Mouse (Mus musculus) hindbrain, embryonic 14.5 days (tissue): ENCODE measurements around the gene Usp44. TPM values are rescaled to one million over a fixed set of nuclear protein-coding genes. Genes with fewer than 3 reads are reported as not detected.

Experiments
- ATAC-seq: fragments of 200-750 bp; cut with Nextera tagmentation; 2 replicates; pipeline ENCODE4 v1.8.0; 2017; ENCODE audit warnings: moderate number of reproducible peaks, mild to moderate bottlenecking, moderate TSS enrichment, moderate library complexity; ENCODE audit not compliant: low FRiP score
- DNase-seq: peaks from one replicate; pipeline ENCODE4 v3.0.0-alpha.2; 2015; ENCODE audit warnings: low spot score
- H3K27ac ChIP-seq: fragments of 300-500 bp; sonication (generic); 2 replicates; pipeline ENCODE4 v1.5.1; 2014; ENCODE audit warnings: mild to moderate bottlenecking, moderate library complexity
- H3K27me3 ChIP-seq: fragments of 300-500 bp; sonication (generic); 2 replicates; pipeline ENCODE4 v1.6.1; 2014; ENCODE audit warnings: mild to moderate bottlenecking, low read length, mixed read lengths; ENCODE audit not compliant: control insufficient read depth, insufficient read depth
- H3K36me3 ChIP-seq: fragments of 300-500 bp; sonication (generic); replicated peaks from 2 replicates; pipeline ENCODE4 v1.6.1; 2014; ENCODE audit not compliant: control insufficient read depth, insufficient read depth
- H3K4me1 ChIP-seq: fragments of 300-500 bp; sonication (generic); replicated peaks from 2 replicates; pipeline ENCODE4 v1.6.1; 2014; ENCODE audit warnings: antibody characterized with exemption, low read length, mixed read lengths; ENCODE audit not compliant: control insufficient read depth, insufficient read depth
- H3K4me2 ChIP-seq: fragments of 300-500 bp; sonication (generic); replicated peaks from 2 replicates; pipeline ENCODE4 v1.6.1; 2014; ENCODE audit warnings: mild to moderate bottlenecking, moderate library complexity
- H3K4me3 ChIP-seq: fragments of 300-500 bp; sonication (generic); replicated peaks from 2 replicates; pipeline ENCODE4 v1.5.1; 2014; ENCODE audit warnings: mild to moderate bottlenecking, low read length
- H3K9ac ChIP-seq: fragments of 300-500 bp; sonication (generic); 2 replicates; pipeline ENCODE4 v1.6.1; 2014
- H3K9me3 ChIP-seq: fragments of 300-500 bp; sonication (generic); 2 replicates; pipeline ENCODE4 v1.6.1; 2016; ENCODE audit warnings: low read length; ENCODE audit not compliant: control insufficient read depth
- WGBS: fragments of 180-500 bp; shearing (Covaris S2); extraction: QIAGEN DNeasy Blood & Tissue Kit; methylation state at CpG from one replicate; pipeline ENCODE4 v1.1.7; 2014; 5-methylcytosine and 5-hydroxymethylcytosine counted together
- polyA plus RNA-seq: library from polyadenylated mRNA; unstranded; fragments of >200 nt; fragmentation: Nextera tagmentation; extraction: Ambion mirVana; gene quantifications from 2 replicates; pipeline ENCODE4 v1.2.1, GENCODE M21; 2014

The Usp44 gene
- polyA plus RNA-seq, 1 experiment from 2014 or later, result 0.17 TPM

DNA sequence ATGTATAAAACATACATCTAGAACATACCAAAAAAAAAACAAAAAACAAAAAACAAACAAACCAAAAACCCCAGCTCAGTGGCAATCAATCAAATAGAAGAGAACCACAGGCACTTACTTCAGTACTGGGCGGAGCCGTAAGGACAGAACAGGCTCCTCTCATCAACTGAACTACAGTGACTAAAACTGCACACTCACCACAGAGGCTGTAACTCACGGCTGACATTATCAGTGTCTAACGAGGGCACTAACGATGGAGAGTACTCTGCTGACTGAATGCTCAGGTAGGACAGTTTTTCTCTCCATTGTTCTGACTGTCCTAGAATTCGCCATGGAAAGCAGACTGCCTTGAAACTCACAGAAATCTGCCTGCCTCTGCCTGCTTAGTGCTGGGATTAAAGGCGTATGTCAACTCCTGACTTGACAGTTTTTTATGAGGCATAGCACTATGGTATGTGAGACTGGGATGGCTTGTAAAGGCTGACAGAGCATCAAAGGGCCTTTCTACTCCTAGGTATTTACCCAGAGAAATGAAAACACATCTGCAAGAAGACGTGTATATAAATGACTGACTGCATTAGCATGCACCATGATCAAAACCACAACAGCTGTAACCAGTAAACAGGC, 51.5 kb downstream of the Usp44 start:
- Histone ChIP-seq H3K4me2 (no peak overlapping the region), H3K27me3 (no peaks in the 10 kb centered on the region), H3K9me3 (no peaks in the 10 kb centered on the region), H3K27ac (no peak overlapping the region), H3K4me3 (no peak overlapping the region), H3K9ac (no peak overlapping the region), H3K36me3 (peaks cover 63% of the 10 kb centered on the region), H3K4me1 (peaks cover 4% of the 10 kb centered on the region)
- no peak for DNase-seq
- 92% methylated on average over 8 of the region's 8 CpGs for WGBS
- ATAC-seq, result no peak

DNA sequence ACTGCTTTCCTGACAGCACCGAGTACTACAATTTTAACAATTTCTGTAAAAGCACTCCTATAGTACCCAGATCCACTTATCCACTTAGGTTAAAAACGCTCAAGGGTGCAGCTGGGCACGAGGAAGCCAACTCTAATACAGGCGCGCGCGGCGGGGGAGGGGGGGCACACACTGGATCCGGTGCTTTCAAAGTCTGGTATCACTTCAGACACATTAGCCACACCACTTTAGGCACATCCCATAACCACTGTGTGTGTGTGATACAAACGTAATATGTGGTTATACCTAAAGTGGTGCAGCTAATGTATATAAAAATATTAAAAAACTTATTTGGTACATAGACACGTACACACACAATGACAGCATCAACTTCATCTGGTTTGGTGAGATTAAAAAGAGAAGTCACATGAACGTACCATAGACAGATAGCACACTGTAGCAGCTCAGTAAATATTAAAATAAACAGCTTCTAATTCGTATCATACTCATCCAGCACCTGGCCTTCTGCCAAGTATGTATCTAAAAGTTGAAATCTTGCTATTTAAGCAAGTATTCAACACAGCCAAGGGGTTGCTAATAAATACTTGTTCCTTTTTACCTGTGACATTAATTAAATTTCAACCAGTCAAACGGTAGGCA, 54.6 kb downstream of the Usp44 start:
- ATAC-seq (no peak), DNase-seq (no peak)
- no peaks in the 10 kb centered on the region for H3K27me3 ChIP-seq
- H3K4me3 ChIP-seq, result no peak overlapping the region
- no peak overlapping the region for H3K27ac ChIP-seq
- no peaks in the 10 kb centered on the region for H3K9me3 ChIP-seq
- no peak overlapping the region for H3K4me2 ChIP-seq
- H3K4me1 ChIP-seq, result peaks cover 10% of the 10 kb centered on the region
- no peak overlapping the region for H3K9ac ChIP-seq
- 94% methylated on average over 14 of the region's 14 CpGs for WGBS
- peaks cover 38% of the 10 kb centered on the region for H3K36me3 ChIP-seq

DNA sequence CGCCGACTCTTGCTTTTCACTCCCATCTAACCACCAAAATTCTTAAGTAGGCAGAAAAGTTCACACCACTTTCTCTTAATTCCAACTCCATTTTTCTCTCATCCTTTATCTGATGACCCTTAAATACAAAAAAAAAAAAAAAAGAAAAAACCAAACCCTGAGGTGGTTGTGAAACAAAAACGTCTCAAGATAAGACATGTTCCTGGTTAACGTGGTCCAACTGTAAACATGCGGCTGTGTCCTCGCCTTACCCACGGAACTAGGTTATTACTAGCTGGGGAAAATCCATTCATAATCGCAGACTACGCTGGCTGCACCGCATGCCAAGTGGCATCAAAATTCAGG, 57.2 kb downstream of the Usp44 start:
- ATAC-seq (no peak), DNase-seq (no peak)
- Histone ChIP-seq H3K36me3 (peaks cover 31% of the 10 kb centered on the region), H3K4me2 (peak overlapping the region; percentile 86), H3K9me3 (no peaks in the 10 kb centered on the region), H3K4me1 (peaks cover 10% of the 10 kb centered on the region), H3K27ac (peak overlapping the region; percentile 94), H3K4me3 (peak overlapping the region; percentile 89), H3K9ac (peak overlapping the region; percentile 94), H3K27me3 (no peaks in the 10 kb centered on the region)
- WGBS, result 20% methylated on average over 10 of the region's 10 CpGs

DNA sequence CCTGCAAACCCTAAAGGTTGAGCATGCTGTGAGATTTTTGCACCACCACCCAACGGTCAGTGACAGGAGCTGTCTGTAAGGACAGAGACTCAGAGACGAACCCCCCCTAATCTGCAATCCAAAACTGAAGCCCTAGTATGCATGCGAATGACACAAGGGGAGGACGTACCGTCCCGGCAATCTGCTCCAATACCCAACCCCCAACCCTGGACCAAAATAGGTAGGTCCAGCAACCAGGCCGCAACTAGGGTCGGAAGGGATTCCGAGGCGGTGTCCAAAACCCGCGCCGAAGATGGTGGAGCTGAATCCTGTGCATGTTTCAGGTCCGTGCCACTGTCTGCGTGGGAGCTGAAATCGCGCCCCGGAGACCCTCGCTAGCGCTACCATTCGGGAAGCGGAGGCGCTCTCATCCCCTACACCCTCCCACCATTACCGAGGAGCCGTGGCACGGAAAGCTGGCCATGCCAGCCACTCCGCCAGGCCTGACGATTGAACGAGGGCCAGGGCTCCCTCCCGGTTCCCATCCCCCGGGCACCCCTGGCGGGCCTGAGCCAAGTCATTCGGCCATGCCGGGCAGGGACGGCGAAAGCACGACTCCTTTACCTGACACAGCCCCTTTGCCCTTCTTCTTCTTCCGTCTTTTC, 57.7 kb downstream of the Usp44 start:
- H3K36me3 ChIP-seq, result peaks cover 26% of the 10 kb centered on the region
- peak overlapping the region; percentile 86 for H3K4me2 ChIP-seq
- H3K4me3 ChIP-seq, result peak overlapping the region; percentile 89
- ATAC-seq (peak; percentile 77), DNase-seq (peak; percentile 40)
- H3K4me1 ChIP-seq, result peaks cover 10% of the 10 kb centered on the region
- under 1% methylated on average over 38 of the region's 38 CpGs for WGBS
- no peaks in the 10 kb centered on the region for H3K27me3 ChIP-seq
- no peaks in the 10 kb centered on the region for H3K9me3 ChIP-seq
- peak overlapping the region; percentile 94 for H3K9ac ChIP-seq
- peak overlapping the region; percentile 94 for H3K27ac ChIP-seq

DNA sequence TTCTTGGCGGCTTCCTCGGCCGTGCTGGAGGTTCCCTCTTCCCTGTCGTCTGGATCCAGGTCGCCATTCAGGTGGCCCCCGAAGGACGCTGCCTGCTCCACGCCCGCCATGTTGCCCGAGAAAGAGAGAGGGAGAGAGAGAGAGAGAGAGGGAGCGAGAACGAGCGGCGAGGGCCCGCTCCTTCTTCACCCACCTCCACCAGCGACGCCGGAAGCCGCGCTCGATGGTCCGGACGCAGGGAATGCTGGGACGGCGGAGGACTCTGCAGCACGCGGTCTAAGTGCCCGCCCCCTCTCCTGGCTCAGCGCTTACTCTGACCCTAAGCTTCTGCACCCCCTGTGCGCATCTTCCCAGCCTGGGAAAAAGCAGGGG, 58.2 kb downstream of the Usp44 start:
- peaks cover 10% of the 10 kb centered on the region for H3K4me1 ChIP-seq
- peak overlapping the region; percentile 86 for H3K4me2 ChIP-seq
- DNase-seq (peak; percentile 88), ATAC-seq (peak; percentile 99)
- no peaks in the 10 kb centered on the region for H3K27me3 ChIP-seq
- peaks cover 24% of the 10 kb centered on the region for H3K36me3 ChIP-seq
- WGBS, result 2% methylated on average over 18 of the region's 30 CpGs
- H3K4me3 ChIP-seq, result peak overlapping the region; percentile 89
- H3K9me3 ChIP-seq, result no peaks in the 10 kb centered on the region
- peak overlapping the region; percentile 94 for H3K9ac ChIP-seq
- peak overlapping the region; percentile 94 for H3K27ac ChIP-seq

DNA sequence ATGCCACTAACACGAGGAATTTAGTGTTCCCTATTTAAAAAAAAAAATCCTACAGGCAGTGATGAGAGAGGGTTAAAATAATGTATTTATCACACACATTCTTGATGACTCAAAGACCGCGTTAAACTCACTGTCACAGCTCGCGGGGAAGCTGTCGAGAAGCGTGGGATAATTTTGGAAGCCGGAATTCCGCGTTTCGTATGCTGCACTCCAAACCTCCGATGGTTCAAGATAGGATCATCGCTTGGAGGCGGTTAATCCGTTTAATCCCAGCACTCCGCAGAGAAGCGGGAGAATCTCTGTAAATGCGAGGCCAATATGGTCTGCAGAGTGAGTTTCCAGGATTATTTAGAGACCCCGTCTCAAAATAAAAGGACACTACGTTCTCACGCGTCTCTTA, 58.6 kb downstream of the Usp44 start:
- under 1% methylated on average over 22 of the region's 22 CpGs for WGBS

DNA sequence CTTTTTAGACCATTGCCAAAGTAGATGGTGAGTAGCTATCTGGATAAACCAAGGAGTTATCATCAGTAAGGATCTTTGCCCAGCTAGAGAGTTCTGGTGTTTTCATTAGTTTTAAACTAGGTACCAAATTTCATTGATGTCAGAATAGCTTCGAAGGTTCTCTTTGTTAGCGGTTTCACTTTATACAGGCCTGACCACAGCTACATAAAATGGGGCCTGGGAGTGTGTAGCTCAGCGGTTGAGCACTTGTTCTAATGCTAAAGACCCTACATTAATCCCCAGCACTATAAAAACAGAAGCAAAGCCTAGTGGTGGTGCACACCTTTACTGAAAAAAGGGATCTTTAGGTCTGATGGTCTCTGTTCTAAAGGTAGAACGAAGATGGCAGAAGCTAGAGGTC, 59.2 kb downstream of the Usp44 start:
- WGBS, result 70% methylated on average over 4 of the region's 4 CpGs
- Histone ChIP-seq H3K36me3 (peaks cover 14% of the 10 kb centered on the region), H3K27ac (no peak overlapping the region), H3K27me3 (no peaks in the 10 kb centered on the region), H3K4me2 (peak overlapping the region; percentile 86), H3K4me3 (peak overlapping the region; percentile 89; the same call in 1 of the 2 replicates), H3K9ac (peak overlapping the region; percentile 94; the same call in 1 of the 2 replicates), H3K4me1 (peaks cover 10% of the 10 kb centered on the region), H3K9me3 (no peaks in the 10 kb centered on the region)
- ATAC-seq (no peak), DNase-seq (no peak)

More for the DNA sequence above, 58.6 kb downstream of the Usp44 start:
- DNase-seq (no peak), ATAC-seq (no peak; the same call in 1 of the 2 replicates)
- peaks cover 20% of the 10 kb centered on the region for H3K36me3 ChIP-seq
- H3K9me3 ChIP-seq, result no peaks in the 10 kb centered on the region
- H3K9ac ChIP-seq, result peak overlapping the region; percentile 94
- no peaks in the 10 kb centered on the region for H3K27me3 ChIP-seq
- H3K27ac ChIP-seq, result peak overlapping the region; percentile 94
- H3K4me2 ChIP-seq, result peak overlapping the region; percentile 86
- H3K4me1 ChIP-seq, result peaks cover 10% of the 10 kb centered on the region
- H3K4me3 ChIP-seq, result peak overlapping the region; percentile 89

DNA sequence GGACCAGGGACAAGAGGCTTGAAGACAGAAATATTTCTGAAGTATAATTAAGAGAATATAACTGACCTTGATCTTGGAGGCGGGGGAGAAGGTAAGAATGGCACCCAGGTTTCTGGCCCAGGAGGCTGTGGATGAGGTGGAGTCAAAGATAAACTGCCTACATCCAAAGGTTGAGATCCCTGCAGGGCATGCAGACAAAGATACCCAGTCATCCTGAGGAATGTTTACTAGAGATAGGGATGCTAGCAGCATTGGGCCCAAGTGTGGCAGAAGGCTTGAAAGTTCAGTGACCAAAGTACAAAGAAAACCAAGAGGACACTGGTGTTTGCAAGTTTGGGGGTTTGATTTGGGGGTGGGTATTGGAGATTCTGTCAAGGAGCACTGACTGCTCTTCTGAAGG, 59.7 kb downstream of the Usp44 start:
- H3K4me2 ChIP-seq, result no peak overlapping the region
- peaks cover 9% of the 10 kb centered on the region for H3K36me3 ChIP-seq
- DNase-seq (no peak), ATAC-seq (no peak)
- H3K4me3 ChIP-seq, result no peak overlapping the region
- WGBS, result 97% methylated on average over 1 of the region's 1 CpGs
- H3K9ac ChIP-seq, result no peak overlapping the region
- no peaks in the 10 kb centered on the region for H3K9me3 ChIP-seq
- H3K27me3 ChIP-seq, result no peaks in the 10 kb centered on the region
- H3K27ac ChIP-seq, result no peak overlapping the region
- peaks cover 10% of the 10 kb centered on the region for H3K4me1 ChIP-seq

DNA sequence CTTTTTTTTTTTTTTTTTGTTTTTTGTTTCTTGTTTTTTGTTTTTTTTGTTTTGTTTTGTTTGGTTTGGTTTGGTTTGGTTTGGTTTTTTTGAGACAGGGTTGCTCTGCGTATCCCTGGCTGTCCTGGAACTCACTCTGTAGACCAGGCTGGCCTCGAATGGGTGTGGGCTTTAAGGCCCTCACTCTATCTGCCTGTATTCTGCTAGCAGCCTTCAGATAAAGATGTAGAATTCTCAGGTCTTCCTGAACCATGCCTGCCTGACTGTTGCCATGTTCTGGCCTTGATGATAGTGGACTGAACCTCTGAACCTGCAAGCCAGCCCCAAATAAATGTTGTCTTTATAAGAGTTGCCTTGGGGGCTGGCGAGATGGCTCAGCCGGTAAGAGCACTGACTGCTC, 61.2 kb downstream of the Usp44 start:
- no peak for ATAC-seq
- peaks cover 9% of the 10 kb centered on the region for H3K4me1 ChIP-seq
- H3K36me3 ChIP-seq, result no peaks in the 10 kb centered on the region
- H3K27me3 ChIP-seq, result no peaks in the 10 kb centered on the region
- H3K4me3 ChIP-seq, result no peak overlapping the region
- no peak for DNase-seq
- H3K9ac ChIP-seq, result no peak overlapping the region
- H3K27ac ChIP-seq, result no peak overlapping the region
- no peaks in the 10 kb centered on the region for H3K9me3 ChIP-seq
- no peak overlapping the region for H3K4me2 ChIP-seq
- 97% methylated on average over 4 of the region's 4 CpGs for WGBS
